Mouse (Mus musculus) erythroblast, embryonic 14.5 days (primary cell): ENCODE data around the gene Lman2l.

Experiments used
- GATA1 ChIP-seq: IDR thresholded peaks from 2 replicates; pipeline ENCODE4 v1.6.1; 2012; ENCODE audit warnings: low read length, inconsistent platforms, mixed read lengths
- TAL1 ChIP-seq: IDR thresholded peaks from 3 replicates; pipeline ENCODE4 v1.6.1; 2012; ENCODE audit warnings: low read length, inconsistent platforms, mixed read lengths

DNA sequence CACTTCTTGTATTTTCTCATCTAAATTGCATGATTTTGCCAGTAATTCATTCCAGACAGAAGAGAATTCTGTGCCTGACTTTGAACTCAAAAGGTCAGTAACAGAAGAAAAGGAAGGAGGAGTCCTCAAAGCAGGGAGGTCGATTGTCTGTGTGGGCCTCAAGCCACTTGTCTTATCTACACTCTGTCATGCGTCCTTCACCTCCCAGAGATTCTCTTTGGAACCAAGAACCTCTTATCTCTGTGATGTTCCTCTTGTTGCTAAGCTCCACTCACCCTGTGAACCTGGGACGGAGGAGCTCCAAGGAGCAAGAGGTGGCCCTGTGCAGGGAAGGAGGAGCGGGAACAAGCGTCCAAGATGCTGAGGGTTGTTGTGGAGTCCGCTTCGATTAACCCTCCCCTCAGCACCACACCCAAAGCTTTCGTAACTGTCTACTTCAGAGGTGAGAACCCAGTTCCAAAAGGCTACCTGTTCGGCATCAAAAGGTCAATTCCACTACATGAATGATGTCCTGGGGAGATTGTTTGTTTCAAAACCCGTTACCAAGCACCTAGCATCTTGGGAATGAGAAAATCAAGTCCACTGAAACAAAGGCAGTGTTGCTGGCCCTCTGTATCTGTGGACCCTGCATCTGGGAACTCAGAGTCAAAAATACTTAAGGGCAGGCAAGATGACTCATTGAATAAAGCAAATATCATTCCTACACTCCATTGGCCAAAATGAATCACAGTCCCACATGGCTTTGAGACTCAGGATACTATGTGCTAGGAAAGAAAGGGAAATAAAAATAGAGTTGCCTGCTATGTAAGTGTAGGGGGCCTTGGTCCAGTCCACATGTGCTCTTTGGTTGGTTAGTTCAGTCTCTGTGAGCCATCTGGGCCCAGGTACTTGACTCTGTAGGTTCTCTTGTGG, 72.9 kb downstream of the Lman2l start, which contains the start of gene Fer1l5:
- no peak for TF ChIP-seq GATA1
- TF ChIP-seq TAL1: no peak
